Mouse (Mus musculus) right cerebral cortex, postnatal 25 days (tissue): Measurements from ENCODE around the gene 4930544D05Rik.
"Not testable (repeated sequence)": the region's sequence is repeated elsewhere in the genome, so short reads cannot be mapped to it uniquely, and the experiment has no call there.

ENCODE experiments used
- DNase-seq: peaks from one replicate; pipeline ENCODE4 v3.0.0; 2022

4930544D05Rik gene

DNA sequence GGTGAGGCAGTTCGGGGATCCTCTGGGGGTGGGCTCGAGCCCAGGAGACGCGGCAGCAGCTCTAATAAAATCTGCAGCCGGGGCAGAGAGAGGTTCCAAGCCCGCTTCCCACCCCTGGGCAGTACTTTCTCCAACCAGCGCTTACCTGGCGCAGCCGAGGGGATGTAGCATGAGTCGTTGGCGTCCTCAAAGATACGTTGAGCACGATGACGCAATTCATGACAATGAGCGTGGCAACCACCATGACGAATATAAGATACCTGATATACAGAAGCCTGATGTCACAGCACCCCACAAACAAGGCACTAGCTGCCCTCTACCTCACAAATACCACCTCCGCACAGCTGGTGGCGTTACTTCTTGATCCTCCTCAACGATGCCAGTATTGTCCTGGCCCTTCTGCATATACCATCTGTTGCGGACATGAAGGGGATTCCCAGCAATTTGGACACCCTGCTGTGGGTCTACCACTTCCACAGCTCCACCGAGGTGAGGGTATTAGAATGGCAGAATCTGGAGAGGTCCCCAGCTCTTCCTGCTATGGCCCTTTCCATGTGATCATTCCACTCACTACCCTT lies at the start of gene 4930544D05Rik:
Gene 4930544D05Rik, plus strand, starts transcription at position 333 of the 578 bp plus-strand sequence.
- no peak for DNase-seq

DNA sequence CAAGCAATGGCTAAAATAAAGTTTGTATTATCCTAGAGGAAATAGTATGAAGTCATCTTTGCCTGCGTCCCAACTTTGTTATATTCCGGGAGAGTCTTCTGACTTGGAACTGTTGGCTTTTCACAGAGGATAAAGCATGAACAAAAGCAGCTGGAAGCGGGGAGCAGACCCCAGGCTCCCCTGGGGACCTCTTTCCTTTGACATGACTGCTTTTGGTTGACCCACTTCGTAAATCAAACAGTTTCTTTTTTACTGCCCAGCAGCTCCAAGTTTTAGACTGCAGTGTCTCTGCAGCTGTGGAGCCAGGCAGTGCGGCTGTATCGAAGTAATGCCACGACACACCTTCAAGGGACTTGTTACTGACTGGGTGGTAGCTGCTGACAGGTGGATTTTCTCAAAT lies 49.1 kb upstream of the 4930544D05Rik start:
- DNase-seq, result no peak

DNA sequence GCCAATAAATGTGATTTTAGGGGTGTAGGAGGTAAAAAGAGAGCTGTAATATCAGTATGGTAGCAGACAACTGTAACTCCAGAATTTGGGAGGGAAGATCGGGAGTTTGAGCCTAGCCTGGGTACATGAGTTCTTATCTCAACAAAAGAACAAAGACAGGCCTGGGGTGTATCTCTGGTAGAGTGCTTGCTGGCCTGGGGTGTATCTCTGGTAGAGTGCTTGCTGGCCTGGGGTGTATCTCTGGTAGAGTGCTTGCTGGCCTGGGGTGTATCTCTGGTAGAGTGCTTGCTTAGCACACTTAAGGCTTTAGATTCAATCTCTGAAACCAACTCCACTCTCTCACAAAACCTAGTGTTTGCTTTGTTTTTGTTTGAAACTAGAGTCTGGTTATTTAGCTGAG lies 45.0 kb upstream of the 4930544D05Rik start:
- DNase-seq, result not testable (repeated sequence)

DNA sequence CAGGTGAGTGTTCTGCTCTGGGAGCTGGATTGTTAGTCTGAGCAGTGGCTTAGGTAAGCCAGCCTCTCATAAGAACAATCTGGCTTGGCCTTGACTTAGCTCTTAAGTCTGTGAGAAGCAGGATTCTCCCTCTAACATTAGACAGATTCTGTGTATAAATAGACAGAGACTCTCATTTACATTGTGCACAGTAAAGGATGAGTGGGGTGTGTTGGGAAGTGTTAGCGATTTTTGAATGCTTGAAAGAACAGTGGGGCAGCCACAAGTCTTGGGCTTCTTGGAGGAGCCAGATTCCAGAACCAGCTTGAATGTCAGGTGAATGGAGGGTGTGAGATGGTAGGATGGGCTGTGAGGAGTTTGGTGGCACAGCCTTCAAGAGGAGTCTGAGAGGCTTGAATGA lies 44.0 kb upstream of the 4930544D05Rik start:
- DNase-seq, result no peak

DNA sequence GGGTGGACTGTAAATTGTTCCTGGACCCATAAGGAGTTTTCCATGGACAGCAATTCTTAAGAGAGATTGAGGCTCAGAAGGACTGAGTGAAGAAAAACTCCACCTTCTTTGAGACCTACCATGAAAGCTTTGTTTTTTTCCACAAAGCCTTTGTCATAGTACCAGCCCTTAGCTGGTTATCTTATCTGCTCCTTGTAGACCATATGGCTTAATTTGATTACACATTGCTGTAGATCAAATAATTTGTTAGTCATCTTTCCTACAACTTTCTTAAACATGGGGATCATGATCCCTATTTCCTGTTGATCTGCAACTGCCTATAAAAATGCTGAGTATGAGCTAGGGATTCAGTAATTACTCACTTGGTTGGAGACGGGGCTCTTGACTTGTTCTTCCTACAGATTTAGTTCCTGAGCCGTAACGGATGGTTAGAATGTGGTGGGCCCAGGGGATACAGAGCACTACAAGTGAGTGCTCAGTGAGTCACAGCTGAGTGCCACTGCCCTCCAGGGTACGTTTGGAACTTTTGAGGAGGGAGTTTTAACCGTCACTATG lies 43.2 kb upstream of the 4930544D05Rik start:
- DNase-seq, result no peak

DNA sequence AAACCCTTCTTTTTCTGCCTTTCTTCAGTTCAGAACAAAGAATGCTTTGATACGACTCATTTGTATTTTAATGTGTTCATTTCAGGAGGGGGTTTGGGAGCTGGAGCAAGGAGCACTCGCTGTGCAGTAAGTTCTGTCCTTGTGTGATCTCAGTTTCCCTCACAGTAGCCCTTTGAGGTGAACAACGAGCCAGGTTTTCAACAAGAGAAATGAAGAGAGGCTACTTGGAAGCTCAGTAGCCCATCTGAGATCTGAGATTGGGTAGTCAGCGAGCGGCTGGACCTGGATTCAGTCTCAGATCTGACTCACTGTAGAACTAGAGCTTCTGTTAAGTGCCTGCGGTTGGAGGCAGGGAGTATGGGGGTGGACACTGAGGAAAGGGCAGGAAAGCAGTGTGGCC lies 41.8 kb upstream of the 4930544D05Rik start:
- no peak for DNase-seq

DNA sequence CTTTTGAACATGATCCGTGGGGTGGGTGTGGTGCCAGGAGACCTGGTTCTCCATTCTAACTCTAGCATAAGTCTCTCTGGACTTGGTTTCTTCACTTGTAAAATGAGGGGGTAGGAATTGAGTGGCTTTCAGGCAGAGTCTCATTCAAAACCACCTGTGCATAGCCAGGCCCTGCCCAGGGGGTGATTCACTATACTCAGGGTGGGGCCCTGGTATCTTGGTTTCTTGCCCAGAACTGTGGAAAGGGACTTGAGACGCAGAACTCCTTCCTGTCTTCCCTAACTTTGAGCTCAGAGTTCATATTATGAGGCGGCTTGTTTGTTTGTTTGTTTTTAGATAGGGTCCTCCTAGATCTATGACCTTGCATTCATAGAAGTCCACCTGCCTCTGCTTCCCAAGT lies 38.4 kb upstream of the 4930544D05Rik start:
- DNase-seq, result no peak

DNA sequence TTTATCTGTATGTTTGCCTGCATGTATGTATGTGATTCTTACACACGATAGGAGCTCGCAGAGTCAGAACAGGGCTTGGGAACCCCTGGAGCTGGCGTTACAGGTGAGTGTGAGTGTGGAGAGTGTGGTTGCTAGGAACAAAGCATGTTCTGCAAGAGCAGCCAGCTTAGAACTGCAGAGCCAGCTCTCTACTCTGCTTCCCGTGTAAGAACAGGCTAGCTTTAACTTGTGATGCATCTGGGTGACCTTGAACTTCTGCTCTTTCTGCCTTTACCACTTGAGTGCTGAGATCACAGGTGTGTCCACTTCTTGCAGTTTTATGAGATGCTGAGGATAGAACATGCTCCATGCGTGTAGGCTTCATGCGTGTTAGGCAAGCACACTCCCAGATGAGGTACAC lies 36.7 kb upstream of the 4930544D05Rik start:
- no peak for DNase-seq

DNA sequence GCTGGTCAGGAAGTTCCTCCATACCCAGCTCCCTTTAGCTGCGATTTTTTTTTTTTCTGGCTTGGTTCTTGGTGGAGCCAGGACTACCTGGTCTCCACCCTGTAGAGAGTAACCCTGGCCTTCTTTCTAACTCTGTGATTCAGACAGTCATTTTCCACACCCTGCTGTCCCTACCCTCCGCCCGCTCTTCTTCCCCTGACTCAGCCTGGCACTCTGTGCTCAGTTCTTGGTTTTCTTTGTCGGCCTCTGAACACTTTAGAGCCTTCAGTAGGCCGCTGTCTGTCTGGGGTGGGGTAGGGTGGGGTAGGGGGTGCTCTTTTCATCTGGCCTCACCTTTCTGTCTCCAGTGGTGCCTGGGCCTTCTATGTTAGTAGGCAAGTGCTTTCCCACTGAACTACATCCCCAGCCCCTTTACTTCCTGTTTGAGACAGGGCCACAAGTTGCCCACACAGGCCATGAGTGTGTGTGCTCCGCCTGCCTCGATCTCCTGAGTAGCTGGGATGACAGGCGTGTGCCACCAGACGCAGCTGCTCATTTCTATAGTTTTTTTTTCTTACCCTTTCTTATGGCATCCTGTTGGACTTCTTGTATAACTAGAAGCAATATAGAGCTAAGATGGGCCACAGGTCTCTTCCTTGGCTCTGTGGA lies 35.8 kb upstream of the 4930544D05Rik start:
- DNase-seq, result no peak

DNA sequence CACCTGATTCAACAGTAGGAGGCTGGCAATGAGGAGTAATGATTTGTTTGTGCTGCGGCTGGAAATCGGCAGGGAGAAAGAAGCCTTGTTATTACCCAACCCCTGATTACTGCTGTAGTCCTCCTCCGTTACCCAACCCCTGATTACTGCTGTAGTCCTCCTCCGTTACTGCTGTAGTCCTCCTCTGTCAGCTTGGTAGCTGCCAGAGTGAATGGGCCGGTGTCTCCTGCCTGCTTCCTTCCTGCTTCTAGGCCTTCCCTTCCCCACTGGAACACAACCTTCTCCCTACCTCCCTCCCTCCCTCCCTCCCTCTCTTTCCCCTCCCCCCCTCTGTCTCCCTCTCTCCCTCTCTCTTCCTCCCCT lies 35.3 kb upstream of the 4930544D05Rik start:
- DNase-seq, result no peak

DNA sequence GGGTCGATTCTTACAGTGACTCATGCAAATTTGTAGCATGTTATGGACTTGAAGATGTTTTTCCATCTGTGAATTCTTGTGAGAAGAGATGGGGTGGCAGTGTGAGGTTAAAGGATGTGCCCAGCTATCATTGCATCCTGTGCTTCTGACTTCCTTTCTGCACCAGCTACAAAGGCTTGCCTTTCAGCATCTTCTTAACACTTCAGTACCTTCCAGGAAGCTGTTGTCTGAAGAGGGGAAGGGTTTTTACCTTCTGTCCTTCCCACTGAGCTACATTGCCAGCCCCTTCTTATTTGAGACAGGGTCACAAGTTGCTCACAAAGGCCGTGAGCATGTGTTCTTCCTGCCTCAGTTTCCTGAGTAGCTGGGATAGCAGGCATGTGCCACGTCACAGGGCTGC lies 34.7 kb upstream of the 4930544D05Rik start:
- no peak for DNase-seq

DNA sequence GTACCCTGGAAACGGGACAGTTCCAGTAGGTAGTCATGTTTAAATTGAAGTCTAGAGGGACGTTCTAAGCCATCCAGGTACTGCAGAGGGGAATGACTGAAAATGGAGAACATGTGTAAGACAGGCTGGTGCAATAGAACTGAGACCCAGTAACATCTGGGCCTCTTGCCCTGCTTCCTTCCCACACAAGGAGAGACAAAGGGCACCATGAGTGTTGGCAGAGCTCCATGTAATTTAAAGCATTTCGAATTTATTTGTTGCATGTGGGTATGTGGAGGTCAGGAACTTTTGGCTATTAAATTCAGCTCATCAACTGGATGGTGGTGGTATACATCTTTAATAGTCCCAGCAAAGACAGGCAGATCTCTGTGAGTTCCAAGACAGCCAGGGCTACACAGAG lies 33.5 kb upstream of the 4930544D05Rik start:
- no peak for DNase-seq

DNA sequence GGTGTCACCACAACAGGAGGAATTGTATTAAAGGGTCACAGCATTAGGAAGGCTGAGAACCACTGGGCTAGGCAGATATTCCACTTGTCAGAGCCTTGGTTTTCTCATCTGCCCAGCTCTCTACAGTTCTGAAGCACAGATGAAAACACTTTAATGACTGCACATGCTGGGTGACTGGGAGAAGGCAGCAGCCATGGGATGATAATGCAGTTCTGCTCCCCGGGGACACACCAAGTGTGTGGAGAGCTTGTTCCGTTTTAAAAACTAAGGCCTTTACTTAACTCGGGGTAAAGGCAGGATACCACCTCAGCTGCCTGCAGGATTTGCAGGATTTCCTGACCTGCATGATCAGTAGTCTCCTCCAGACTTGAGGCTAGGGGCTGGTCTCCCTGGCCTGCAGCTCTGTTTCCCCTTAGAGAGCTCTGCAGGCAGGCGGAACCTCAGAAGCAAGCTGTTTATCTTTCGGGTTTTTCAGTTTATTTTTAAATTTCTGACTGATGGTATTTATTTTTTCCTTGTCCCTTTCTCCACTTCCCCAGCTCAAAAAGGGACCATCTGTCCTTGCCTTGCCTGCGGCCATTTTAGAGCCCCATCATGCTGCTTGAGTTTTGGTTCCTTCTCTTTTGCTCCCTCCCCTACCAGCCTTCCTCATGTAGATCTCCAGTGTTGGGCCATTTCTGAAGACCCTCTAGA lies 32.5 kb upstream of the 4930544D05Rik start:
- no peak for DNase-seq

DNA sequence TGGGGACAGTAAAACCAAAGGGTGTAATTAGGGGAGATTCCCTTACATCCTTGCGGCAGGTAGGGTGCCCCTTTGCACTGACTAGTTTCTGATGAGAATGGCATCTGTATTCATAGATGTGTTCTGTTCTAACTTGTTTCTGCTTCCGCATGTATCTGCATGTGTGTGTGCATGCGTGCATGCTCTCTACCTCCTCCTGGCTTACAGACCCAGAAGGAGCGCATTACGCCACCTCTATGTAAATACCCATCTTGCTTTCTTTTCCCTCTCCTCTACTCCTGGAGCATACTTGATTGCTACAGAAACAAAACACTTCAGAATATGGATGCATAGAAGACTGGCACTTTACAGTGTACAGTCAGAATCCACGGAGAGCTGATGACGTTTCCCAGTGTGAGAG lies 31.9 kb upstream of the 4930544D05Rik start:
- no peak for DNase-seq

DNA sequence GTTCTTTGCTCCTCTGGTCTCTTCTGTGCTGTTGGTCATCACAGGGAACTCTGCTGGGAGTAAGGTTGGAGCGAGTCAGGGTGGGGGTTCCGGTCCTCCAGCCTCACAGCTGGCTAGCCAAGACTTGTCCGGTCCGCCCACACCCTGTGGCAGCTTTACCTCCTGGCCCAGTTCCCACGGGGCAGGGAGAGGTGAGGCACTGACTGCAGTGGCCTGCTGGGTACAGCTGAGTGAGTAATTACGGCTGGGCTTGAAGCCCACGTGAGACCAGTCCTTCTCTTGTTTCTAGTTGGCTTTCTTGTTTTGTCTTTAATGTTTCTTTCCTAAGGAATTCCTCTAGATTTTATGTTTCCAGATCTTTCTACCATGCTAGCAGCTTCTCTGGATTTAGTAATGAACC lies 30.2 kb upstream of the 4930544D05Rik start:
- DNase-seq, result no peak

DNA sequence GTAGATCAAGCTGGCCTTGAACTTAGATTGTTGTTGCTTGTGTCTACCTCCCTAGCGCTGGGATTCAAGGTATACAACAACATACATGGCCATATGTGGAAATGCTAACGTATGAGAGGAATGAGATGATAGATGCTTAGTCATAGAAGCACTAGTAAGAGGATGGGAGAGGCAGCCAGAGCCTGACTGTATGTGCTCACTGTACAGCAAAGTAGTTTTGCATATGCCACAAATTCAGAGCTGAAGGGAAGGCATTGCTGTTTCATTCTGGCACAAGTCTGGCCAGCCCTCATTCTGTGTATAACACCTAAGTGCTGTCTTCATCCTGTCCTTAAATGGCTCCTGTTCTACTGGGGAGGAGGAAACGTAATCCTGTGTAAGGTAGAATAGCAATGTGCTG lies 29.4 kb upstream of the 4930544D05Rik start:
- no peak for DNase-seq

DNA sequence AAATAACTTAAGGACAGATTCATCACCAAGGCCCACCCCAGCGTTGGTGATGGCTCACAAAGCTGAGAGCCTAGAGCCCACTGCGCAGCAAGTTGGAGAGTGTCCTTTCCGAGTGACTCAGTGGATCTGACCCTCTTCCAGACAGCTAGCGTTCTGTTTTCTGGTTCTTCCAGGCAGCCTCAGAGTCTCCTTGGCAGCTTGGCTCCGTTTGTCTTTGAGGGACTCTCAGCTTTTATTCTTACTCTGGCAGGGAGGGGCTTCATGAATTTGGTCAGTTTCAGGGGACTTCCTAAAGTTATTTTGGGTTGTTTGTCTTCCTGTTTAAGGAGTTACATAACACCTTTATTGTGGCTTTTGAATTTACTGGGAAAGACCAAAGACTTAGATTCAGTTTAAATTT lies 28.7 kb upstream of the 4930544D05Rik start:
- no peak for DNase-seq

DNA sequence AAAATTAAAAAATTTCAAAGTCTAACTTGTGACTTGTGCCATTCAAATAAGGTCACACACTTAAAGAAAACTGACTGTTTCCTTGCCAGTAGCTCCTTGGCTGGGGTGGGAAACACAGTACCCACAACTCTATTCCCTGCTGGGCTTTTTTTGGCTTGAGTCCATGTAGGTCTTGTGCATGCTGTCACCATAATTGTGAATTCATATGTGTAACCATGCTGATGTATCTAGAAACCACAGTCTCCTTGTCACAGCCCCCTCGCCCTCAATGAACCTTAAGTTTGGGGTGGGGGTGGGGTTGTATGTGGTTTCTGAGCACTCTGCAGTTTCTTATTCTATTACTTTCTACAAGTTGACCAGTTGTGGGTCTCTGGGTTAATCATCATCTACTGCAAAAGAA lies 23.9 kb upstream of the 4930544D05Rik start:
- DNase-seq, result no peak

DNA sequence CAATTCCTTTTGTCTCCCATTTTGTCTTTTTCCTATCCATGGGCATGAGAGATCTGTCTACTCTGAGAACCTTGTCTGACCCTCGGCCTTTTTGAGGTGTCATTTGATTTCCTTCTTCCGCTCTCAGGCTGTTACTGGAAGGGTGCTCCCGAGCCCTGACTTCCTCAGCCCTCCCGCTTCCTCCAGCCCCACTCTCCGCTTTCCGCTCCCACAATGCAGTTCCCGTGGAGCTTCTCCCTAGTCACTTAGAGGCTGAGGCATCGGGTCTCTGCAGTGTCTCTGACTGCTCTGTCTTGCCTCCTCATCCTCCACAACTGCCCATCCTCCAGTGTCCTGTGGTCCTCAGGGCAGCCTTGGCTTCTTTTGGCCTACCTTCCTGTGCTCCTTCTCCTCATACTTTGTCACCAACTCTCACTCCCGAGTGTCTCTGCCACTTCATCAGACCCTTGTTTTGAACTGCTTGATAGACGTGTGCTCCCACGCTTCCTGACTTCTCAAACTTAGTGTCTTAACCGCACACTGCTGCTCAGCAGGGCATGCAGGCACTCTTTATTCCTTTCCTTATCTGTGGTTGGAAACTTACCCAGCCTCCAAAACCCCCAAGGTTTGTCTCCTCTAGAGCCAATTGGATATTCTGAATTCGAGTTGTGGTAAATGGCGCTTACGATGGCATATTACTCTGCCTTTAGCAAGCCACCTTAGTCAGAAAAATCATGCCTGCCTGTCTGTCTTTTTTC lies 21.2 kb upstream of the 4930544D05Rik start:
- DNase-seq, result no peak

DNA sequence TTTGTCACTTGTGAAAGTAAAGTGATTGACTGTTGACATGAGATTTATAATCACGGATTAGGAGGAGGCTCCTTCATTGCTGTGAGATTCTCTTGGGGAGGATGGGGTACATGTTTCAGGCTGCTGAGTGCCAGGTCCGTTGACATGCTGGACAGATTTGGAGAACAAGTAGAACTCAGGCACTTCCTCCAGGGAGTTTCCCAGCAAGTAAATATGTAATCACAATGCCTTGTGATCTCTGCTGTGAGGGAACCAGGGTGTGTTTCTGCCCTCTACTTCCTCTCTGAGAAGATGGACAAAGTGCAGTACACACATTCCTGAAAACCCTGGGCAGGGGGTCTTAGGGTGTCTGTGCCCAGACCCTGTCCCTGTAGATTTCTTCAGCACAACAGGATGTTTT lies 20.0 kb upstream of the 4930544D05Rik start:
- no peak for DNase-seq

DNA sequence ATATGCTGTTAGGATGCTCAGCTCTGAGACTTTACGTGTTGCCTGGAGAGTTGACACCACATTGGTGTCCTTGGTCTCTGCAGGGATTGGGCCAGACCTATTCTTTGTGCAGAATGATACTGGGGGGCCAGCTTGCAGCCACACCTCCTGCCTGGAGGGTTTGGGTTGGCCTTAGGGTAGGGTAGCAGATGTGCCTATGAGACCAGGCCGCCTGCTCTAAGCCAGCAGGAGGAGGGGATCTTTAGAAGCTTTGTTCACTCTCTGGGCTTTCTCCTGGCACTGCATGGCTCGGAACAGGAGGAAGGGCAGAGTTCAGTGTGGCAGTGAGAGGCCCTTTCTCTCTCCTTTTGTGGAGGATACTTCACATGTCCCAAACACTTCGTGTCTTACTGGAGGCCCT lies 19.6 kb upstream of the 4930544D05Rik start:
- no peak for DNase-seq

DNA sequence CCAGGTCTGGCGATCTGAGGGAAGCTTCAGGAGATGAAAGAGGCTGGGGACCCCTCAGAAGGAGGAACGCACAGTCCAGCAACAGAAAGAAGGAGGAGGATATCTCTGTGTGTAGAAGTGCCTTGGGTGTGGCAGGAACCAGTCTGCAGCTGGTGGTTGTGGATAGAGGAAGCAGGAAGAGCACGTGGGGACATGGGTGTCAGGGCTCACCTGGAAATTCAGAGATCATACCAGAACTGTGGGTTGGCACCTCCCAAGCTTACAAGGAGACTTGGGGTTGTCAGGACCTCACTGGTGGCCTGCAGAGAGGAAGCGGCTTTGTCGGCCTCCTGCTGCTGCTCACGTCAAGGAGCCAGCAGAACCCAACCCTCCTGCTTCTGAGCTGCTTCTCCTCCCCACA lies 18.3 kb upstream of the 4930544D05Rik start:
- DNase-seq, result no peak

DNA sequence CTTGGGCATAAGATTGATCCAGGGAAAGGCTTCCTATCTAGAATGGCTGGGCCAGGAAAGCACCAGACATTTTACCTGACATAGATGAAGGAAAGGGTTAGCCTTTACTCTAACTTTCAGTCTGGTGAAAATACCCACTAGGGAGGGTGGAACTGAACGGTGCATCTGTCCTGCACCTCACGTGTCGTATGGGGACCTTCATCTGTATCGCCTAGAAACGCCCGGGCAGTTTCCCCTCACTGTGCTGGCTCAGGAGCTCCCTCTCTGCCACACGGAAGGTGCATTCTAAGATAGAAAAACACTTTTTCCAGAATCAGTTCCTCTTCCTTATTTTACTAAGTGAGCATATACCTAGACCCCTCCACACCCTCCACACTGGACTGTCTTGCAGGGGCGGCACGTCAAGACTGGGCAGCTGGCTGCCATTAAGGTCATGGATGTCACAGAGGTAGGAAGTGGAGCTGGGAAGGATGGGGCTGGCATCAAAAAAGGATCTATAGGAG lies 17.1 kb upstream of the 4930544D05Rik start:
- DNase-seq, result no peak
